Mouse (Mus musculus) bone marrow macrophage, adult 2 months (primary cell): Measurements from ENCODE around the gene Card11.

Experiments used
- CTCF ChIP-seq: IDR thresholded peaks from 2 replicates; pipeline ENCODE4 v1.5.1; 2012; ENCODE audit warnings: low read depth, mild to moderate bottlenecking, low read length, moderate library complexity
- POLR2A ChIP-seq: IDR thresholded peaks from 2 replicates; pipeline ENCODE4 v1.6.1; 2012; ENCODE audit warnings: mild to moderate bottlenecking, low read depth, low read length, borderline replicate concordance

DNA sequence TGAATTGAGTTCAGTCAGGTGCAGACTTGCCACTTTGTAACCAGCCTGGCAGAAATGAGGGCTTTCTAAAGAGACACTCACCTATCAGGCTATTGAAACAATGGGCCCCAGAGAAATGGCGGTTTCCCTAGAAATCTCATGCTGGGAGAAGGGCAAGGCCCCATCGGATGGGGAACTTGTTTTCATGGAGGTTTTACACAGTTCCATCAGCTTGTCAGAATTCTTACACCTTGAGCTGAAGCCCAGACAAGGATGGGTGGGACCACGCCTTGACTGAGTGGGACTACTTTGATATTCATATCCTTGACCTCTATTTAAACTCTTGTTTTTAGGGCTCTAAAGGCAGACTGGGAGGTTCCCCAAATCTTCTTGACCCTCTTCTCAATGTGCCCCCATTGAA lies 33.9 kb upstream of the Card11 start:
- TF ChIP-seq POLR2A (no peak), CTCF (no peak)
